Mouse (Mus musculus) bone marrow, adult 2 months (tissue): ENCODE results near the gene Vps26c. TPM values are rescaled to one million over a fixed set of nuclear protein-coding genes. Genes with fewer than 3 reads are reported as not detected.

Source experiments
- H3K27ac ChIP-seq: fragments of 200-500 bp; 2 replicates; pipeline ENCODE4 v1.5.1; 2012; ENCODE audit warnings: low read depth, mild to moderate bottlenecking, control low read depth, inconsistent platforms, low read length; ENCODE audit not compliant: control insufficient read depth, poor library complexity, insufficient read depth
- H3K4me1 ChIP-seq: fragments of 200-500 bp; 2 replicates; pipeline ENCODE4 v1.6.1; 2011; ENCODE audit warnings: low read length; ENCODE audit not compliant: control insufficient read depth, insufficient read depth
- H3K4me3 ChIP-seq: fragments of 200-500 bp; replicated peaks from 2 replicates; pipeline ENCODE3; 2011; ENCODE audit warnings: mild to moderate bottlenecking, low read depth, low read length, control low read depth; ENCODE audit not compliant: control insufficient read depth
- CTCF ChIP-seq: fragments of 200-500 bp; IDR thresholded peaks from 2 replicates; pipeline ENCODE4 v1.5.1; 2011; ENCODE audit warnings: low read length, control low read depth; ENCODE audit not compliant: control insufficient read depth, insufficient read depth
- POLR2A ChIP-seq: fragments of 200-500 bp; IDR thresholded peaks from 2 replicates; pipeline ENCODE4 v1.6.1; 2011; ENCODE audit warnings: low read depth, mild to moderate bottlenecking, control low read depth, low read length, borderline replicate concordance; ENCODE audit not compliant: control insufficient read depth
- WGBS: fragments of 180-500 bp; shearing (Covaris S2); methylation state at CpG from one replicate; pipeline ENCODE4 v1.1.7; 2018; 5-methylcytosine and 5-hydroxymethylcytosine counted together
- polyA plus RNA-seq: library from polyadenylated mRNA; stranded (reverse); fragments of >200 nt; gene quantifications from 2 replicates; pipeline ENCODE4 v1.2.4, GENCODE M21; 2011; ENCODE audit warnings: low replicate concordance; ENCODE audit not compliant: missing spikeins, insufficient read depth, insufficient read length

Vps26c gene
- polyA plus RNA-seq, 1 experiment = 11.4 TPM

DNA sequence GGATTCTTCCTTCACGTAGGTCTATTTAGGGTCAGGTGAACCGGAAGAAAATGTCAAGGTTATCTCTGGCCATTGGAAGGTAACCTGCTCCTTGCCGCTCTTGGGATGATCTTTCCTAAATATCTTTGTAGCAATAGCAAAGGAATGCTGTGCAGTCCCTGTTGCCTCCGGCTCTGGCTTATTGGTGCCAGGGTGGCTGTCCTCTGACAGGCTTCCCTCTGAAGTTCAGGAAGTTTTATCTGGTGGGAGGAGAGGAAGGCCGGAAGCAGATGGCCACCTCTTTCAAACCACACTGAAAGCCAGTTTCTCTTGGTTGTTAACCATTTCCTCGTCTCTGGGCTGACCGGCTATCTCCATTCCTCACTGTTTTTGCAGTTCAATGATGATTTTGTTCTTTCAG lies 32.7 kb upstream of the Vps26c start:
- Histone ChIP-seq H3K4me3 (no peak overlapping the region), H3K4me1 (peaks cover 4% of the 10 kb centered on the region; the same call in 1 of the 2 replicates), H3K27ac (no peak overlapping the region; the same call in 1 of the 2 replicates)
- TF ChIP-seq CTCF = no peak
- 1% methylated on average over 7 of the region's 7 CpGs for WGBS

- Histone ChIP-seq H3K4me3 (no peak overlapping the region), H3K4me1 (peaks cover 4% of the 10 kb centered on the region; the same call in 1 of the 2 replicates), H3K27ac (no peak overlapping the region)
- WGBS = 11% methylated on average over 5 of the region's 5 CpGs
- no peak for TF ChIP-seq CTCF
Measured at GRCm38 (mm10) chr16:94556228-94556627, 29.6 kb upstream of the Vps26c start.

DNA sequence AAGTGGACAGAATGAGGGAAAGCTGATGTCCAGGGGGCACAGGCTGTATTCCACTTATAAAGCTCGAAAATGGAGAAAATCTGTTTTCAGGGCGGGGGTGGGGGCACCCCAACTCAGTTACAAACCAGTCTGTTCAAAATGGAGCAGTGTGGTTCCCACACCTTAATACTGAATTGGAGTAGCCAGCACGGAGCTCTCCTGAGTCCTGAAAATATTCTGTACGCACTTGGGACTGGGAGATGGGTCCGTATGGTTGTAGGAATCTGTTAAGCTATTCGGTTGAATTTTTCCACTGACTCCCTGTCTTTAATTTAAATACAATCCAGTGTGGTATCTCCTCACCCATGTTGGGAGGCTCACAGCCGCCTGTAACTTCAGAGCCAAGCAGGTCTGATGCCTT lies 28.7 kb upstream of the Vps26c start:
- peaks cover 2% of the 10 kb centered on the region; the same call in 1 of the 2 replicates for H3K4me1 ChIP-seq
- H3K4me3 ChIP-seq = no peak overlapping the region
- 88% methylated on average over 7 of the region's 7 CpGs for WGBS
- H3K27ac ChIP-seq = no peak overlapping the region
- TF ChIP-seq CTCF = no peak
- TF ChIP-seq POLR2A = no peak

- TF ChIP-seq POLR2A = no peak
- TF ChIP-seq CTCF = no peak
Measured at GRCm38 (mm10) chr16:94551934-94552333, 25.3 kb upstream of the Vps26c start.

GRCm38 (mm10) chr16:94549813-94550212 lies 23.2 kb upstream of the Vps26c start:
- no peak overlapping the region for H3K4me3 ChIP-seq

More at GRCm38 (mm10) chr16:94551934-94552333, 25.3 kb upstream of the Vps26c start:
- Histone ChIP-seq H3K4me1 (peaks cover 1% of the 10 kb centered on the region; the same call in 1 of the 2 replicates), H3K4me3 (no peak overlapping the region), H3K27ac (no peak overlapping the region)

GRCm38 (mm10) chr16:94545781-94546562 lies 19.3 kb upstream of the Vps26c start:
- 34% methylated on average over 8 of the region's 8 CpGs for WGBS
- H3K4me3 ChIP-seq = no peak overlapping the region
- TF ChIP-seq POLR2A (no peak), CTCF (no peak)
- peaks cover 1% of the 10 kb centered on the region for H3K4me1 ChIP-seq
- H3K27ac ChIP-seq = no peak overlapping the region

More at GRCm38 (mm10) chr16:94549813-94550212, 23.2 kb upstream of the Vps26c start:
- peaks cover 1% of the 10 kb centered on the region for H3K4me1 ChIP-seq
- no peak for TF ChIP-seq POLR2A
- TF ChIP-seq CTCF = no peak
- H3K27ac ChIP-seq = no peak overlapping the region
- WGBS = 64% methylated on average over 10 of the region's 10 CpGs

DNA sequence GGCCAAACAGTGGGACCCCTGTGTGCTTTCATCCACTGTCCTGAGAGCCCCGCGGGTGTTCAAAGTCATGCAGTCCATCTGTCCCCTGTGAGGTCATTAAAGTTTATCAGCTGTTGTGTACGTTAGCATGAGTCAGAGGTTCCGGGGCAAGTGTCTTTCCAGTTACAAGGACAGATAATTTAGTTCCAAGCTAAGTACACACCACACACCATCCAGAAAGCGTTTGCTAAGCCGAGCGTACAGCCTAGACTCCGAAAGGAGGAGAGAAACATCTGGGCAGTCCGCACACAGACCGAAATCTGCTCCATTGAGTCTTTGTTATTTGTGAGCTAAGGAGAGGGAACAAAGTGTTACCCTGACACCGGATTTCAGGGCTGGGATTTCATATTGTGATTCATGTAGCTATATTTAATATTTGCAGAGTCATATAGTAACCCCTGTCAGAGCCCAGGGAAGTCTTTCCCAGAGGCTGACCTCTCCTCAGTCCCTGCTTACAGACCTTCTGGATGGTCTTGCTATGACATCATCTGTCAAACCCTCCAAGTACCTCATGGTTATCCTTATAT lies 18.0 kb upstream of the Vps26c start:
- Histone ChIP-seq H3K4me3 (no peak overlapping the region), H3K27ac (no peak overlapping the region), H3K4me1 (no peaks in the 10 kb centered on the region; the same call in 1 of the 2 replicates)
- 79% methylated on average over 11 of the region's 11 CpGs for WGBS
- TF ChIP-seq CTCF (no peak), POLR2A (no peak)

DNA sequence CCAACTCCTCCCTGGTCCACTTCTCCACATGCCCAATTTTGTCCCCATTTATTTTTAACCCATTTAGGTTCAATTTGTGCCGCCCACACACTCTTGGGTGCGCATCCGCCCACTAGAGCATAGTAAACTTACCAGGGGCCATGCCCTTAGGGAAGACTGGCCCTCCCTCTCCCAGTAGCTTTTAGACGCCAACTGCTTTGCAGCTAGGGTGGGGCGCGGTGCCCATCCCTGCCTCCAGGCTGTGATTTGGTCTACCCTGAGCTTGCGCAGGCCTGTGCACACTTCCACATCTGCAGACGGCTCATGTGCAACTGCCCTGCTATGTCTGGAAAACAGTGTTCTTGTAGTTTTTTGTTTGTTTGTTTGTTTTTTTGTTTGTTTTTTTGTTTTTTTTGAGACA lies 16.3 kb upstream of the Vps26c start:
- TF ChIP-seq POLR2A (no peak), CTCF (no peak)
- Histone ChIP-seq H3K4me1 (no peaks in the 10 kb centered on the region; the same call in 1 of the 2 replicates), H3K4me3 (no peak overlapping the region), H3K27ac (no peak overlapping the region)
- WGBS = 91% methylated on average over 8 of the region's 8 CpGs
